Mouse (Mus musculus): Measurements from ENCODE around the gene Coa3. TPM values are rescaled to one million over a fixed set of nuclear protein-coding genes. Genes with fewer than 3 reads are reported as not detected.

The Coa3 gene
- polyA plus RNA-seq, 1 experiment from 2014 or later: 213 TPM

- 1% methylated on average over 42 of the region's 43 CpGs for WGBS
- Histone ChIP-seq H3K9ac (ENCODE audit: low read length) (peak within 1 kb of the TSS; percentile 54), H3K36me3 (ENCODE audit: control insufficient read depth, insufficient read depth, low read length) (no peaks in the 10 kb centered on the region), H3K4me3 (ENCODE audit: low read depth, low read length) (peak within 1 kb of the TSS; percentile 46), H3K27ac (ENCODE audit: low read depth, low read length) (peak within 1 kb of the TSS; percentile 51), H3K4me2 (peak within 1 kb of the TSS; percentile 98), H3K9me3 (ENCODE audit: control insufficient read depth, low read length) (no peaks in the 10 kb centered on the region), H3K4me1 (ENCODE audit: control insufficient read depth, insufficient read depth, low read length) (peaks cover 46% of the 10 kb centered on the region), H3K27me3 (ENCODE audit: control insufficient read depth, insufficient read depth, low read length) (peaks cover 41% of the 10 kb centered on the region)
- DNase-seq (ENCODE audit: low spot score, missing footprints): peak; percentile 95
- peak; percentile 81 for ATAC-seq (ENCODE audit: low FRiP score)
These were observed 18.7 kb downstream of the Coa3 start, which contains the start of gene Wnk4 for GRCm38 (mm10) chr11:101259948-101260825. Gene Wnk4 (plus strand): TSS chr11:101260567.

- H3K9me3 ChIP-seq (ENCODE audit: control insufficient read depth, low read length): no peaks in the 10 kb centered on the region
- peaks cover 44% of the 10 kb centered on the region for H3K4me1 ChIP-seq (ENCODE audit: control insufficient read depth, insufficient read depth, low read length)
- peak overlapping the region; percentile 13; the same call in 1 of the 2 replicates for H3K4me2 ChIP-seq
- WGBS: 48% methylated on average over 6 of the region's 6 CpGs
- no peak overlapping the region for H3K4me3 ChIP-seq (ENCODE audit: low read depth, low read length)
- peaks cover 33% of the 10 kb centered on the region for H3K27me3 ChIP-seq (ENCODE audit: control insufficient read depth, insufficient read depth, low read length)
- no peak overlapping the region for H3K9ac ChIP-seq (ENCODE audit: low read length)
- no peaks in the 10 kb centered on the region for H3K36me3 ChIP-seq (ENCODE audit: control insufficient read depth, insufficient read depth, low read length)
- H3K27ac ChIP-seq (ENCODE audit: low read depth, low read length): no peak overlapping the region; the same call in none of the 2 replicates
- ATAC-seq (ENCODE audit: low FRiP score) (no peak), DNase-seq (ENCODE audit: low spot score, missing footprints) (no peak)
These were observed 19.6 kb downstream of the Coa3 start for GRCm38 (mm10) chr11:101259261-101259712.

- no peak overlapping the region for H3K4me2 ChIP-seq
- no peak for DNase-seq (ENCODE audit: low spot score, missing footprints)
- no peaks in the 10 kb centered on the region for H3K36me3 ChIP-seq (ENCODE audit: control insufficient read depth, insufficient read depth, low read length)
- no peak overlapping the region for H3K4me3 ChIP-seq (ENCODE audit: low read depth, low read length)
- H3K27me3 ChIP-seq (ENCODE audit: control insufficient read depth, insufficient read depth, low read length): peaks cover 3% of the 10 kb centered on the region; the same call in 1 of the 2 replicates
- H3K9me3 ChIP-seq (ENCODE audit: control insufficient read depth, low read length): no peaks in the 10 kb centered on the region
- H3K27ac ChIP-seq (ENCODE audit: low read depth, low read length): no peak overlapping the region
- no peak overlapping the region for H3K9ac ChIP-seq (ENCODE audit: low read length)
- 93% methylated on average over 13 of the region's 13 CpGs for WGBS
- ATAC-seq (ENCODE audit: low FRiP score): no peak
- H3K4me1 ChIP-seq (ENCODE audit: control insufficient read depth, insufficient read depth, low read length): peaks cover 29% of the 10 kb centered on the region
These were observed 22.8 kb downstream of the Coa3 start for GRCm38 (mm10) chr11:101255826-101256775.

DNA sequence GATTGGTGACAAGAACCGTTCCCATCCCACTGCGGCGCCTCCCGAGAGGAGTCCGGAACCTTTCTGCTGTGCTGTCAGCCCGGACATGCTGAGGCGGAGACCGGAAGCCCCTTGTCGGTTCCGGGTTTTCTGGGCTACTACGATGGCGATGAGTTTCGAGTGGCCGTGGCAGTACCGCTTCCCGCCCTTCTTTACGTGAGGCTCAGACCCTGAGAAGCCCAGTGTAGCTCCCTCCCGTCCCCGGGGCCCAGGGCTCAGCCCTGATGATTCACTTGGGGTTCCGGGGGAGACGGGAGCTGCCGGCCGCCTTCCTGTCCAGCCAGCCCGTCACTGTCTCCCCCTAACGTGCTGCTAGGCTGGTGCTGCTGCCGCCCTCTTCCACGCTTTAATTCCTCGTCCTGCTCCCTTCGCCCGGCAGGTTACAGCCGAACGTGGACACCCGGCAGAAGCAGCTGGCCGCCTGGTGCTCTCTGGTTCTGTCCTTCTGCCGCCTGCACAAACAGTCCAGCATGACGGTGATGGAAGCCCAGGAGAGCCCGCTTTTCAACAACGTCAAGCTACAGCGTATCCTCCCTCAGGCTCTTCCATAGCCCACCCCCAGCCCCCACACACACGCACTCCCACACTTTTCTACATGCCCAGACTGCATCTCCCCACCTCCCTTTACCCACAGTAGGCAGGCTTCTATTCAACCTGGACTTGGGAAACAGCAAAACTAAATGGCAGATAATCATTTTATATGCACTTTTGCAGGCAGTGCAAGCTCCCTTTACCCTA lies 25.1 kb downstream of the Coa3 start, which contains the start of gene Vps25:
Gene Vps25, plus strand, starts transcription at position 95 of the 777 bp plus-strand sequence.
- DNase-seq (ENCODE audit: low spot score, missing footprints) (peak; percentile 99), ATAC-seq (ENCODE audit: low FRiP score) (peak; percentile 79)
- under 1% methylated on average over 40 of the region's 40 CpGs for WGBS
- Histone ChIP-seq H3K4me2 (peak within 1 kb of the TSS; percentile 89), H3K9me3 (ENCODE audit: control insufficient read depth, low read length) (no peaks in the 10 kb centered on the region), H3K4me3 (ENCODE audit: low read depth, low read length) (peak within 1 kb of the TSS; percentile 88), H3K27ac (ENCODE audit: low read depth, low read length) (peak within 1 kb of the TSS; percentile 80), H3K27me3 (ENCODE audit: control insufficient read depth, insufficient read depth, low read length) (no peaks in the 10 kb centered on the region), H3K4me1 (ENCODE audit: control insufficient read depth, insufficient read depth, low read length) (peaks cover 12% of the 10 kb centered on the region), H3K36me3 (ENCODE audit: control insufficient read depth, insufficient read depth, low read length) (no peaks in the 10 kb centered on the region), H3K9ac (ENCODE audit: low read length) (peak within 1 kb of the TSS; percentile 95)

GRCm38 (mm10) chr11:101252941-101253340 lies 26.0 kb downstream of the Coa3 start:
- no peak overlapping the region for H3K27ac ChIP-seq (ENCODE audit: low read depth, low read length)
- no peaks in the 10 kb centered on the region for H3K9me3 ChIP-seq (ENCODE audit: control insufficient read depth, low read length)
- H3K4me2 ChIP-seq: peak overlapping the region; percentile 89
- no peak for ATAC-seq (ENCODE audit: low FRiP score)
- H3K36me3 ChIP-seq (ENCODE audit: control insufficient read depth, insufficient read depth, low read length): no peaks in the 10 kb centered on the region
- peak overlapping the region; percentile 88 for H3K4me3 ChIP-seq (ENCODE audit: low read depth, low read length)
- WGBS: 14% methylated on average over 7 of the region's 7 CpGs
- no peaks in the 10 kb centered on the region for H3K27me3 ChIP-seq (ENCODE audit: control insufficient read depth, insufficient read depth, low read length)
- peak overlapping the region; percentile 95 for H3K9ac ChIP-seq (ENCODE audit: low read length)
- H3K4me1 ChIP-seq (ENCODE audit: control insufficient read depth, insufficient read depth, low read length): peaks cover 12% of the 10 kb centered on the region
- peak; percentile 94 for DNase-seq (ENCODE audit: low spot score, missing footprints)

DNA sequence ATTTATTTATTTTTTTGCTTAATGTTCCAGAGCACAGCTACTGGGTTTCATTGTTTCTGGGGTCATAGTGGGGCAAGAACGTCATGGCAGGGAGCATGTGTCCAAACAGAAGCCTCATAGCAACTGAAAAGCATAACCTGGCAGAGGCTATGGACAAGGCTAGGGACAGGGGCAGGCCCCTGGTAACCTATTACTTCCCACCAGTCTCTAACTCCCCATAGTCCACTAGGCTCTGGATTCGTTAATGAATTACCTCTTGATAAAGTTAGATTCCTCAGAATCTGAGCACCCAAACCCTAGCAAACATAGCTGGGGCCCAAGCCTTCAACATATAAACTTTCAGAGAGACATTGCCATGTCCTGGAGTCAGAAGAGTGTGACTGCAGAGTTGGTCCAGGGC lies 27.9 kb downstream of the Coa3 start:
- Histone ChIP-seq H3K27me3 (ENCODE audit: control insufficient read depth, insufficient read depth, low read length) (peaks cover 5% of the 10 kb centered on the region), H3K4me3 (ENCODE audit: low read depth, low read length) (no peak overlapping the region), H3K36me3 (ENCODE audit: control insufficient read depth, insufficient read depth, low read length) (no peaks in the 10 kb centered on the region), H3K9ac (ENCODE audit: low read length) (no peak overlapping the region), H3K9me3 (ENCODE audit: control insufficient read depth, low read length) (no peaks in the 10 kb centered on the region), H3K4me1 (ENCODE audit: control insufficient read depth, insufficient read depth, low read length) (peaks cover 21% of the 10 kb centered on the region), H3K4me2 (no peak overlapping the region), H3K27ac (ENCODE audit: low read depth, low read length) (no peak overlapping the region)
- 74% methylated on average over 2 of the region's 2 CpGs for WGBS
- ATAC-seq (ENCODE audit: low FRiP score): no peak
- DNase-seq (ENCODE audit: low spot score, missing footprints): no peak

DNA sequence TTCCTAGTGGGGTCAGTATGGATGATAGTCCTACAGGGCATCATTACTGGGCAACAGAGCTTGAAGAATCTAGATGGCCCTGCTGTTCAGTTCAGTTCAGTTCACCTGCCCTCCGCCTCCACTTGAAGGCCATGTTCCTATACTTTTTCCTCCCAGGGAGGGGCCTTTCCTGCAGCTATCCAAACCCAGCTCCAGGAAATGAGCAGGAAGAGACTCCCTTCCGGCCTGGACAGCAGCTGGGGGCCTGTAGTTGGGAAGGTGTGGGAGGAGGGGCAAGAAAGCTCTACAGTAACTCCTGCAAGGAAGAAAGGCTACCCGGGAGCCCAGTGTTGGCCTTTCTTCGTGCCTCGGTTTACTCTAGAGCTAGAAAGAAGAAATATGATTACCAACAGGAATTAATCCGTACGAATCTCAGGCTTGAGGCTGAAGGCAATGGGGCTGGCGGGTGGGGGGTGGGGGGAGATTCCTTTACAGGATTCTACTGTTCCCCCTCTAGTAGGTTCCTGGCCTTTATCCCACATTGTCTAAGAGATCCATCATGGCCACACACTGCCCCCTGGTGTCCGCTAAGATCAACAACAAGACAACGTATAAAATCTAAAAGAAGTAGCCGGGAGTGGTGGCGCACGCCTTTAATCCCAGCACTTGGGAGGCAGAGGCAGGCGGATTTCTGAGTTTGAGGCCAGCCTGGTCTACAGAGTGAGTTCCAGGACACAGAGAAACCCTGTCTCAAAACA lies 30.5 kb downstream of the Coa3 start:
- H3K4me2 ChIP-seq: no peak overlapping the region
- H3K27ac ChIP-seq (ENCODE audit: low read depth, low read length): no peak overlapping the region
- no peak for ATAC-seq (ENCODE audit: low FRiP score)
- H3K9me3 ChIP-seq (ENCODE audit: control insufficient read depth, low read length): no peaks in the 10 kb centered on the region
- peaks cover 11% of the 10 kb centered on the region for H3K27me3 ChIP-seq (ENCODE audit: control insufficient read depth, insufficient read depth, low read length)
- peaks cover 22% of the 10 kb centered on the region for H3K4me1 ChIP-seq (ENCODE audit: control insufficient read depth, insufficient read depth, low read length)
- no peak overlapping the region for H3K9ac ChIP-seq (ENCODE audit: low read length)
- H3K4me3 ChIP-seq (ENCODE audit: low read depth, low read length): no peak overlapping the region
- peak; percentile 90 for DNase-seq (ENCODE audit: low spot score, missing footprints)
- WGBS: 37% methylated on average over 14 of the region's 14 CpGs
- H3K36me3 ChIP-seq (ENCODE audit: control insufficient read depth, insufficient read depth, low read length): no peaks in the 10 kb centered on the region

Data from midbrain, embryonic 11.5 days (tissue).